Mouse (Mus musculus): ENCODE measurements around the gene Pik3r3. TPM values are rescaled to one million over a fixed set of nuclear protein-coding genes. Genes with fewer than 3 reads are reported as not detected.
A peak's percentile ranks its signal among the peaks of the same experiment; 100 is the strongest.

Gene Pik3r3
- polyA plus RNA-seq, 1 experiment = 26.0 TPM

DNA sequence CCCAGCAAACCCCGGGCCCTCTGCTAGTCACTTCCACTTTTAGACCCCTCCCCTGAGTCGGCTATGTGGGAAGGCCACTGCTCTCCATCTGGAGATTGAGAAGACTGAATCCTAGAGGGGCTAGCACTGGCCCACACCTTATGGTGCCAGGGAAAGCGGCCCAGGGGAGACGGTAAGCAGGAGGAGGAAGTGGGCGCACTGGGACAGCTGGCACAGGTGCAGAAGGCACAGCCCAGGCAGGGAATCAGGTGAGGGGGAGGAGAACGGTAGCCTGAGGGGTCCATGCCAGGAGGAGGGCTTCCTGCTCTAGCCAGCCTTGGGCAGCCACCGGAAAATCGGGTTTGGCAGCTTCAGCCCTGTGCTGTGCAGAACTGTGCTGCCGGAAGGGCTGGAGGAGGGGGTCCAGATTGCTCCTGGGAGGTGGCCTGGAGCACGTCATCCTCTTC is 44.9 kb upstream of the Pik3r3 start:
- Histone ChIP-seq H3K27me3 (ENCODE audit: control insufficient read depth, insufficient read depth, low read length) (no peaks in the 10 kb centered on the region), H3K27ac (ENCODE audit: control insufficient read depth, insufficient read depth, low read length) (peak overlapping the region; percentile 27; the same call in 1 of the 2 replicates), H3K4me3 (ENCODE audit: control insufficient read depth, insufficient read depth, low read length) (0 out of 2 replicates have a peak overlapping the region, but pooled peaks have one; percentile 12), H3K36me3 (ENCODE audit: control insufficient read depth, insufficient read depth, low read length) (no peaks in the 10 kb centered on the region), H3K4me1 (replicated peaks; ENCODE audit: control insufficient read depth, insufficient read depth, low read length) (peaks cover 20% of the 10 kb centered on the region)
- WGBS = 3% methylated on average over 10 of the region's 10 CpGs
- peak; percentile 66 for DNase-seq
- TF ChIP-seq POLR2A (IDR thresholded peaks at IDR 0.05; ENCODE audit: control insufficient read depth, extremely low read depth, insufficient read depth, low read length, poor library complexity) (no peak), CTCF (IDR thresholded peaks at IDR 0.05; ENCODE audit: borderline replicate concordance, control insufficient read depth, extremely low read depth, insufficient read depth, low read length, poor library complexity) (no peak)

DNA sequence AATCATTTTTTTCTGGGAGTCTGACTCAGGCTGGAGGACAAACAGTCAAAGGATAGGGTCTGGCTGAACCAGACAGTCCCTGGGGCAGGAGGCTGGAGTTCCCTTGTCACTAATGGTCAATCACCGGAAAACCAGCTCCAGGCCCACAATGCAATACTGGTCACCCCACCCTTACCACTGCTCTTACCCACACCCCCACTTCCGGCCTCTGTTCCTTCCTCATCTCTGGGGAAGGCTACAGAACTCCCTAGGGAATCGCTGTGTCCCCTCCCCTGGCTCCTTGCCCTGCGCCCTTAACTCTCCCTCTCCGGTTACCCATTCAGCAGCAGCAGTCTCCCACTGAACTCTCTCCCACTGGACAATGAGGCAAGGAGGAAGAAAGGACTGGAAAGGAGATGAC is 44.3 kb upstream of the Pik3r3 start:
- Histone ChIP-seq H3K4me3 (ENCODE audit: control insufficient read depth, insufficient read depth, low read length) (no peak overlapping the region), H3K4me1 (replicated peaks; ENCODE audit: control insufficient read depth, insufficient read depth, low read length) (peaks cover 17% of the 10 kb centered on the region), H3K27ac (ENCODE audit: control insufficient read depth, insufficient read depth, low read length) (no peak overlapping the region), H3K36me3 (ENCODE audit: control insufficient read depth, insufficient read depth, low read length) (no peaks in the 10 kb centered on the region), H3K27me3 (ENCODE audit: control insufficient read depth, insufficient read depth, low read length) (no peaks in the 10 kb centered on the region)
- 46% methylated on average over 5 of the region's 5 CpGs for WGBS
- TF ChIP-seq POLR2A (IDR thresholded peaks at IDR 0.05; ENCODE audit: control insufficient read depth, extremely low read depth, insufficient read depth, low read length, poor library complexity) (no peak), CTCF (IDR thresholded peaks at IDR 0.05; ENCODE audit: borderline replicate concordance, control insufficient read depth, extremely low read depth, insufficient read depth, low read length, poor library complexity) (no peak)
- no peak for DNase-seq

DNA sequence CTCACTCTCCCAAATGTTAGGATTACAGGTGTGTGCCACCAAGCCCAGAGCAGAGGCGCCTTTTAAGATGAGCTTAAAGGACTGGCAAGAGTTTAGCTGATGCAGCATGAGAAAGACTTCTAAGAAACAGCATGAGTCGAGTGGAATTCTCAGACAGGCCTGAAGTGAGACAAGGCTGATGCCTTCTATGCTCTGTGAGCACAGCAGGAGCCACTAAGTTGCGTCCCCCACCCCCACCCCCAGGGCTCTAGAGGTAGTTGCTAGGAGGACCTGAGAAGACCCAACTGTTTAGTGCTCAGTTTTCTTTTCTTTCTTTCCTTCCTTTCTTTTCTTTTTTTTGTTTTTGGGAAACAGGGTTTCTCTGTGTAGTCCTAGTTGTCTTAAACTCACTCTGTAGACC is 39.3 kb upstream of the Pik3r3 start:
- H3K4me1 ChIP-seq (replicated peaks; ENCODE audit: control insufficient read depth, insufficient read depth, low read length) = peaks cover 4% of the 10 kb centered on the region
- H3K36me3 ChIP-seq (ENCODE audit: control insufficient read depth, insufficient read depth, low read length) = no peaks in the 10 kb centered on the region
- TF ChIP-seq POLR2A (IDR thresholded peaks at IDR 0.05; ENCODE audit: control insufficient read depth, extremely low read depth, insufficient read depth, low read length, poor library complexity) (no peak), CTCF (IDR thresholded peaks at IDR 0.05; ENCODE audit: borderline replicate concordance, control insufficient read depth, extremely low read depth, insufficient read depth, low read length, poor library complexity) (no peak)
- H3K4me3 ChIP-seq (ENCODE audit: control insufficient read depth, insufficient read depth, low read length) = no peak overlapping the region
- no peak for DNase-seq
- 90% methylated on average over 3 of the region's 3 CpGs for WGBS
- no peaks in the 10 kb centered on the region for H3K27me3 ChIP-seq (ENCODE audit: control insufficient read depth, insufficient read depth, low read length)
- no peak overlapping the region for H3K27ac ChIP-seq (ENCODE audit: control insufficient read depth, insufficient read depth, low read length)

DNA sequence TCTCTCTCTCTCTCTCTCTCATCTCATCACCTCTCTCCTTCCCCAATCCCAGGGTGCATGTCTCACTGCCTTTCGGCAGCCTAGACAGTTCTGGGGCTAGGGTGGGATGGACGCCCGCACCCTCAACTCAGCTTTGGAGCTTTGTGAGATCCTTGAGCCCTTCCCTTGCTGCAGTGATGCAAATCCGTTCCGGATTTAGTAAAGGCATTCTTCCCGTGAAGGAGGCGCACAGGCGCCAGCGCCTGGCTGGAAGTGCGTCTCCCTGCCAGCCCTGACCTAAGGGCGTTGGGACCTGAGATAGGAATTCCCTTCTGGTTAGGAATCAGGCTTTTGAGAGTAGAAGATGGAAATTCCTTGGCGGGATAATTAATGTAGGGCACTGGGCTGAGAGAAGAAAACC is 38.7 kb upstream of the Pik3r3 start:
- Histone ChIP-seq H3K4me3 (ENCODE audit: control insufficient read depth, insufficient read depth, low read length) (no peak overlapping the region), H3K27ac (ENCODE audit: control insufficient read depth, insufficient read depth, low read length) (no peak overlapping the region), H3K4me1 (replicated peaks; ENCODE audit: control insufficient read depth, insufficient read depth, low read length) (no peaks in the 10 kb centered on the region), H3K27me3 (ENCODE audit: control insufficient read depth, insufficient read depth, low read length) (no peaks in the 10 kb centered on the region), H3K36me3 (ENCODE audit: control insufficient read depth, insufficient read depth, low read length) (no peaks in the 10 kb centered on the region)
- WGBS = 79% methylated on average over 12 of the region's 12 CpGs
- TF ChIP-seq POLR2A (IDR thresholded peaks at IDR 0.05; ENCODE audit: control insufficient read depth, extremely low read depth, insufficient read depth, low read length, poor library complexity) (no peak), CTCF (IDR thresholded peaks at IDR 0.05; ENCODE audit: borderline replicate concordance, control insufficient read depth, extremely low read depth, insufficient read depth, low read length, poor library complexity) (no peak)
- no peak for DNase-seq

DNA sequence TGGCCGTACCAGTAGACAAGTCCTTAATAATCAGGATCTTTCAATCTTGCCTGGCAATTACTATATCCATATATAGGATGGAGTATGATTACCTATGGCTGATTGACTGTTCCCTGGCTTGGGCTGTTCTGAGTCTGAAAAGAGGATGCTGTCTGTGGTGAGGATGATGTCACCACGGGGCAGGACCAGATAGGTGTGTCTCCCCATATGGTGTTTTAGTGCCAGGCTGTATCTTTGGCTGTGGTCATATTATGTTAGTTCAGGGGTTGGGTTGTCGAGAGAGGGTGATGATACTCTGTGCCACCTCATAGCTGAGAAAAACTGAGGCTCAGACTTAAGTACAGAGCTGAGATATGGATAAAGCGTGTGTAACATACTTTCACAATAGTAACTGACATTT is 36.3 kb upstream of the Pik3r3 start:
- H3K27me3 ChIP-seq (ENCODE audit: control insufficient read depth, insufficient read depth, low read length) = no peaks in the 10 kb centered on the region
- no peak overlapping the region for H3K4me3 ChIP-seq (ENCODE audit: control insufficient read depth, insufficient read depth, low read length)
- no peak for TF ChIP-seq CTCF (IDR thresholded peaks at IDR 0.05; ENCODE audit: borderline replicate concordance, control insufficient read depth, extremely low read depth, insufficient read depth, low read length, poor library complexity)
- TF ChIP-seq POLR2A (IDR thresholded peaks at IDR 0.05; ENCODE audit: control insufficient read depth, extremely low read depth, insufficient read depth, low read length, poor library complexity) = no peak
- no peak for DNase-seq
- H3K27ac ChIP-seq (ENCODE audit: control insufficient read depth, insufficient read depth, low read length) = no peak overlapping the region
- no peaks in the 10 kb centered on the region for H3K4me1 ChIP-seq (replicated peaks; ENCODE audit: control insufficient read depth, insufficient read depth, low read length)
- no peaks in the 10 kb centered on the region for H3K36me3 ChIP-seq (ENCODE audit: control insufficient read depth, insufficient read depth, low read length)
- 68% methylated on average over 4 of the region's 4 CpGs for WGBS

DNA sequence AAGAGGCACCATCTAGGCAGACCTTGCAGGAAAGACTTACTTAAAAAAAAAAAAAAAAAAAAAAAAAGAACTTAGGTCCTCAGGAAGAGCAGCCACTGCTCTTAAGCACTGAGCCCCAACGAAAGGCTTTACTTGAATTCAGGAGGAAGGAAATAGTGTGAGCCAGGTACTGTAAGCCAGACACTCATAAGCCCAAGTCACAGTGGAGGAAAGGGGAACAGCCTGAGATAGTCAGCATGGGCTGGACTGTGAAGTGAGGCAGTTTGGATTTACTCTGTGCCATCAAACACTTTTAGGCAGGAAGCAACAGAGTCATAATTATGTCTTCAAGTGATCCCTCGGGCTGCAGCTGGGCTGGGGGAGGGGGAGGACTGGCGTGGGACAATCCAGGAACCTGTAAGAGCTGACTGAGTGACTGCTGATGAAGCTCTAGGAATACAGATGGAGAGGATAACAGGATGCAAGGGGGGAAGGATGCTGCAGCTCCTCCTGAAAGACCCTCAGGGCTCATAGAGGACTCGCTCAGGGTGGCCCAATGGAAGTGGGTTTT is 29.1 kb upstream of the Pik3r3 start:
- H3K27ac ChIP-seq (ENCODE audit: control insufficient read depth, insufficient read depth, low read length) = no peak overlapping the region
- TF ChIP-seq CTCF (IDR thresholded peaks at IDR 0.05; ENCODE audit: borderline replicate concordance, control insufficient read depth, extremely low read depth, insufficient read depth, low read length, poor library complexity) (no peak), POLR2A (IDR thresholded peaks at IDR 0.05; ENCODE audit: control insufficient read depth, extremely low read depth, insufficient read depth, low read length, poor library complexity) (no peak)
- no peaks in the 10 kb centered on the region for H3K36me3 ChIP-seq (ENCODE audit: control insufficient read depth, insufficient read depth, low read length)
- H3K4me3 ChIP-seq (ENCODE audit: control insufficient read depth, insufficient read depth, low read length) = no peak overlapping the region
- no peaks in the 10 kb centered on the region for H3K27me3 ChIP-seq (ENCODE audit: control insufficient read depth, insufficient read depth, low read length)
- H3K4me1 ChIP-seq (replicated peaks; ENCODE audit: control insufficient read depth, insufficient read depth, low read length) = no peaks in the 10 kb centered on the region; the same call in 1 of the 2 replicates
- 36% methylated on average over 4 of the region's 4 CpGs for WGBS
- DNase-seq = no peak
